Mouse (Mus musculus): ENCODE results near the gene Rhox4e.
"Not testable (repeated sequence)": the region's sequence is repeated elsewhere in the genome, so short reads cannot be mapped to it uniquely, and the experiment has no call there.

- not testable (repeated sequence) for TF ChIP-seq GATA1 (IDR thresholded peaks at IDR 0.05; ENCODE audit: borderline replicate concordance, low read length); FLI1 (IDR thresholded peaks at IDR 0.05; ENCODE audit: low read length)
Measured at GRCm38 (mm10) chrX:37557112-37557511, at the start of gene Rhox4e.
